Comparison of ENCODE assay signal across 7 mouse cellular contexts in genomic region chr2:92424462-92425308, GRCm38 (mm10). TPM values are rescaled to one million over a fixed set of nuclear protein-coding genes. Genes with fewer than 3 reads are reported as not detected.
DNase-seq lines count a peak whose midpoint lies in the region; ATAC-seq and TF ChIP-seq lines count a peak whose summit lies in the region.

No protein-coding gene starts in this region.

- ATAC-seq in heart, postnatal 0 days (ENCODE audit: insufficient read depth, low read depth): peak; percentile 60
- peak; percentile 68 for ATAC-seq in midbrain, embryonic 16.5 days

- no peak for TF ChIP-seq CTCF in ES-Bruce4 (IDR thresholded peaks at IDR 0.05; ENCODE audit: low read depth, low read length)
- TF ChIP-seq CTCF in heart, postnatal 0 days (IDR thresholded peaks at IDR 0.05; ENCODE audit: low read depth): no peak

- H3K4me3 ChIP-seq in ES-Bruce4 (ENCODE audit: low read depth, low read length): no peak overlapping the region
- no peak overlapping the region; the same call in 1 of the 2 replicates for H3K4me3 ChIP-seq in forebrain, embryonic 10.5 days
- H3K4me3 ChIP-seq in heart, postnatal 0 days (ENCODE audit: low read depth, low read length): no peak overlapping the region
- no peak overlapping the region for H3K4me3 ChIP-seq in midbrain, embryonic 16.5 days (ENCODE audit: low read depth, low read length)

- no peak for TF ChIP-seq POLR2A in ES-Bruce4 (IDR thresholded peaks at IDR 0.05; ENCODE audit: insufficient read depth, low read length)

- H3K9me3 ChIP-seq in ES-Bruce4 (replicated peaks; ENCODE audit: control insufficient read depth, insufficient read depth, low read length, poor library complexity, severe bottlenecking): no peaks in the 10 kb centered on the region
- no peaks in the 10 kb centered on the region for H3K9me3 ChIP-seq in forebrain, embryonic 10.5 days
- H3K9me3 ChIP-seq in heart, postnatal 0 days (replicated peaks; ENCODE audit: control insufficient read depth, low read length): no peaks in the 10 kb centered on the region
- H3K9me3 ChIP-seq in midbrain, embryonic 16.5 days (replicated peaks; ENCODE audit: control insufficient read depth, low read length, poor library complexity, severe bottlenecking): no peaks in the 10 kb centered on the region

- no peak for TF ChIP-seq EP300 in ES-Bruce4 (IDR thresholded peaks at IDR 0.05; ENCODE audit: insufficient read depth, low read depth, low read length)
- peak; percentile 22; the same call in 1 of the 2 replicates for TF ChIP-seq EP300 in heart, postnatal 0 days (IDR thresholded peaks at IDR 0.05; ENCODE audit: low read depth)

- H3K36me3 ChIP-seq in ES-Bruce4 (ENCODE audit: control insufficient read depth, insufficient read depth, low read length, poor library complexity, severe bottlenecking): no peaks in the 10 kb centered on the region
- H3K36me3 ChIP-seq in forebrain, embryonic 10.5 days (replicated peaks): peaks cover 68% of the 10 kb centered on the region
- peaks cover 43% of the 10 kb centered on the region for H3K36me3 ChIP-seq in heart, postnatal 0 days (replicated peaks; ENCODE audit: control insufficient read depth, insufficient read depth, low read length)
- peaks cover 24% of the 10 kb centered on the region for H3K36me3 ChIP-seq in midbrain, embryonic 16.5 days (ENCODE audit: control insufficient read depth, insufficient read depth, low read length)

- H3K9ac ChIP-seq in ES-Bruce4 (ENCODE audit: low read depth, poor library complexity, severe bottlenecking): no peak overlapping the region
- peak overlapping the region; percentile 20; the same call in 1 of the 2 replicates for H3K9ac ChIP-seq in heart, postnatal 0 days (replicated peaks; ENCODE audit: low read depth, low read length)
- H3K9ac ChIP-seq in midbrain, embryonic 16.5 days (ENCODE audit: low read depth, low read length): no peak overlapping the region

- H3K4me1 ChIP-seq in ES-Bruce4 (ENCODE audit: control insufficient read depth, insufficient read depth, low read length): peaks cover 10% of the 10 kb centered on the region
- H3K4me1 ChIP-seq in forebrain, embryonic 10.5 days: peaks cover 56% of the 10 kb centered on the region
- H3K4me1 ChIP-seq in heart, postnatal 0 days (ENCODE audit: control insufficient read depth, insufficient read depth): peaks cover 62% of the 10 kb centered on the region
- H3K4me1 ChIP-seq in midbrain, embryonic 16.5 days (ENCODE audit: control insufficient read depth, insufficient read depth, low read length): peaks cover 25% of the 10 kb centered on the region

- WGBS in forebrain, embryonic 10.5 days: 69% methylated on average over 9 of the region's 9 CpGs
- WGBS in heart, postnatal 0 days: 43% methylated on average over 9 of the region's 9 CpGs
- 31% methylated on average over 9 of the region's 9 CpGs for WGBS in midbrain, embryonic 16.5 days

- no peak overlapping the region for H3K4me2 ChIP-seq in heart, postnatal 0 days (ENCODE audit: low read depth, low read length)
- no peak overlapping the region for H3K4me2 ChIP-seq in midbrain, embryonic 16.5 days (ENCODE audit: low read length)

- peak overlapping the region; percentile 70 for H3K27ac ChIP-seq in ES-Bruce4 (ENCODE audit: insufficient read depth, low read length)
- H3K27ac ChIP-seq in forebrain, embryonic 10.5 days: peak overlapping the region; percentile 78
- H3K27ac ChIP-seq in heart, postnatal 0 days (ENCODE audit: low read depth): peak overlapping the region; percentile 90
- H3K27ac ChIP-seq in midbrain, embryonic 16.5 days (ENCODE audit: low read length): peak overlapping the region; percentile 78

- no peaks in the 10 kb centered on the region for H3K27me3 ChIP-seq in ES-Bruce4 (ENCODE audit: control insufficient read depth, insufficient read depth, low read length, poor library complexity, severe bottlenecking)
- no peaks in the 10 kb centered on the region for H3K27me3 ChIP-seq in forebrain, embryonic 10.5 days (ENCODE audit: poor library complexity, severe bottlenecking)
- H3K27me3 ChIP-seq in heart, postnatal 0 days (ENCODE audit: control insufficient read depth, insufficient read depth, low read length): no peaks in the 10 kb centered on the region
- no peaks in the 10 kb centered on the region for H3K27me3 ChIP-seq in midbrain, embryonic 16.5 days (ENCODE audit: control insufficient read depth, insufficient read depth, low read depth, low read length)

- DNase-seq in NIH3T3 (ENCODE audit: low read depth): peak; percentile 72
- no peak for DNase-seq in forebrain, embryonic 10.5 days (ENCODE audit: extremely low spot score, low spot score)
- DNase-seq in heart, postnatal 0 days (ENCODE audit: low spot score): peak; percentile 92
- peak; percentile 19 to 61 for DNase-seq in kidney, postnatal 25 days
- DNase-seq in spleen, postnatal 14 days (ENCODE audit: low spot score in 2 of 2): no peak

RNA-seq across cellular contexts. Expression of gene Cry2, which starts 9.2 kb away (rescaled TPM):
- 9.9 and 11.8 TPM in 2 replicates for polyA plus RNA-seq in ES-Bruce4 (2011; ENCODE audit: insufficient read depth, insufficient read length, low read depth, missing spikeins)
- 25.5 and 27.3 TPM in 2 replicates for polyA plus RNA-seq in forebrain, embryonic 10.5 days (2016; fragmentation: Nextera tagmentation; extraction: Ambion mirVana)
- 9.5 and 15.3 TPM in 2 replicates for total RNA-seq in heart, postnatal 0 days (2014; rRNA removed; ENCODE audit: low replicate concordance)
- polyA plus RNA-seq in heart, postnatal 0 days (2015; fragmentation: Nextera tagmentation; extraction: Ambion mirVana): 14.0 and 17.3 TPM in 2 replicates
- 51.6 and 53.4 TPM in 2 replicates for polyA plus RNA-seq in midbrain, embryonic 16.5 days (2015; fragmentation: Nextera tagmentation; extraction: Ambion mirVana)

RNA-seq across cellular contexts. Expression of gene Mapk8ip1, which starts 23.6 kb away (rescaled TPM):
- polyA plus RNA-seq in ES-Bruce4 (2011; ENCODE audit: insufficient read depth, insufficient read length, low read depth, missing spikeins): 13.6 and 16.0 TPM in 2 replicates
- 47.0 and 48.1 TPM in 2 replicates for polyA plus RNA-seq in forebrain, embryonic 10.5 days (2016; fragmentation: Nextera tagmentation; extraction: Ambion mirVana)
- total RNA-seq in heart, postnatal 0 days (2014; rRNA removed; ENCODE audit: low replicate concordance): 5.6 and 8.4 TPM in 2 replicates
- polyA plus RNA-seq in heart, postnatal 0 days (2015; fragmentation: Nextera tagmentation; extraction: Ambion mirVana): 2.7 and 3.1 TPM in 2 replicates
- 126 and 129 TPM in 2 replicates for polyA plus RNA-seq in midbrain, embryonic 16.5 days (2015; fragmentation: Nextera tagmentation; extraction: Ambion mirVana)

RNA-seq across cellular contexts. Expression of gene Slc35c1, which starts 35.7 kb away (rescaled TPM):
- 7.6 and 8.2 TPM in 2 replicates for polyA plus RNA-seq in ES-Bruce4 (2011; ENCODE audit: insufficient read depth, insufficient read length, low read depth, missing spikeins)
- 14.2 and 14.4 TPM in 2 replicates for polyA plus RNA-seq in forebrain, embryonic 10.5 days (2016; fragmentation: Nextera tagmentation; extraction: Ambion mirVana)
- total RNA-seq in heart, postnatal 0 days (2014; rRNA removed; ENCODE audit: low replicate concordance): 2.7 and 4.6 TPM in 2 replicates
- 5.0 and 5.1 TPM in 2 replicates for polyA plus RNA-seq in heart, postnatal 0 days (2015; fragmentation: Nextera tagmentation; extraction: Ambion mirVana)
- 16.1 and 17.9 TPM in 2 replicates for polyA plus RNA-seq in midbrain, embryonic 16.5 days (2015; fragmentation: Nextera tagmentation; extraction: Ambion mirVana)

RNA-seq across cellular contexts. Expression of gene 1700029I15Rik, which starts 42.3 kb away (rescaled TPM):
- 1.2 TPM in 1 of 2 replicates, not detected in the other for polyA plus RNA-seq in ES-Bruce4 (2011; ENCODE audit: insufficient read depth, insufficient read length, low read depth, missing spikeins)
- polyA plus RNA-seq in forebrain, embryonic 10.5 days (2016; fragmentation: Nextera tagmentation; extraction: Ambion mirVana): 3.9 and 4.4 TPM in 2 replicates
- 2.8 and 4.6 TPM in 2 replicates for total RNA-seq in heart, postnatal 0 days (2014; rRNA removed; ENCODE audit: low replicate concordance)
- polyA plus RNA-seq in heart, postnatal 0 days (2015; fragmentation: Nextera tagmentation; extraction: Ambion mirVana): 0.56 and 0.87 TPM in 2 replicates
- 6.1 and 9.5 TPM in 2 replicates for polyA plus RNA-seq in midbrain, embryonic 16.5 days (2015; fragmentation: Nextera tagmentation; extraction: Ambion mirVana)

RNA-seq across cellular contexts. Expression of gene Large2, which starts 50.0 kb away (rescaled TPM):
- polyA plus RNA-seq in ES-Bruce4 (2011; ENCODE audit: insufficient read depth, insufficient read length, low read depth, missing spikeins): 27.9 and 31.4 TPM in 2 replicates
- 31.9 and 33.5 TPM in 2 replicates for polyA plus RNA-seq in forebrain, embryonic 10.5 days (2016; fragmentation: Nextera tagmentation; extraction: Ambion mirVana)
- not detected in 2 replicates for total RNA-seq in heart, postnatal 0 days (2014; rRNA removed; ENCODE audit: low replicate concordance)
- 0.25 and 0.47 TPM in 2 replicates for polyA plus RNA-seq in heart, postnatal 0 days (2015; fragmentation: Nextera tagmentation; extraction: Ambion mirVana)
- polyA plus RNA-seq in midbrain, embryonic 16.5 days (2015; fragmentation: Nextera tagmentation; extraction: Ambion mirVana): 1.9 and 2.0 TPM in 2 replicates

Comparison
In these comparisons a context has a peak if more than half of its experiments do, and no peak if none do; other contexts are left out.
1. DNase-seq: peak in NIH3T3 (single experiment), heart, postnatal 0 days (single experiment) and kidney, postnatal 25 days (2 of 2); none in forebrain, embryonic 10.5 days (single experiment) and spleen, postnatal 14 days (0 of 2).
2. Peak in every context shown above with its lines, with median percentiles within 50 percentile points of each other: H3K27ac ChIP-seq.